Mouse (Mus musculus) MEL (cell line): ENCODE results near the gene Gm36864.
"Not testable (repeated sequence)": the region's sequence is repeated elsewhere in the genome, so short reads cannot be mapped to it uniquely, and the experiment has no call there.

Experiments
- CHD1 ChIP-seq: IDR thresholded peaks from 2 replicates; pipeline ENCODE4 v1.6.1; 2012; ENCODE audit warnings: low read depth, mild to moderate bottlenecking, inconsistent platforms, low read length, improper control_type of control experiment
- CTCF ChIP-seq, 3 experiments: IDR thresholded peaks in 2 of 3; conservative IDR thresholded peaks in 1 of 3; 2 replicates each; pipeline ENCODE4 v1.5.1; 2011 to 2012; ENCODE audit warnings: low read length in 3 of 3, low read depth in 2 of 3, mild to moderate bottlenecking in 2 of 3, improper control_type of control experiment in 1 of 3, inconsistent platforms in 1 of 3, mixed read lengths in 1 of 3, moderate library complexity in 1 of 3; ENCODE audit not compliant: control insufficient read depth in 1 of 3, insufficient read depth in 1 of 3, poor library complexity in 1 of 3, severe bottlenecking in 1 of 3
- HCFC1 ChIP-seq: IDR thresholded peaks from 2 replicates; pipeline ENCODE4 v1.6.1; 2012; ENCODE audit warnings: low read depth, mild to moderate bottlenecking, inconsistent platforms, low read length, improper control_type of control experiment, moderate library complexity
- MXI1 ChIP-seq: IDR thresholded peaks from 2 replicates; pipeline ENCODE4 v1.6.1; 2011; ENCODE audit warnings: mild to moderate bottlenecking, low read depth, low read length, improper control_type of control experiment
- POLR2A ChIP-seq, 2 experiments: IDR thresholded peaks; 2 replicates each; pipeline ENCODE4 v1.6.1; 2011 to 2012; ENCODE audit warnings: low read length in 2 of 2, mild to moderate bottlenecking in 2 of 2, control low read depth in 1 of 2, improper control_type of control experiment in 1 of 2, low read depth in 1 of 2, moderate library complexity in 1 of 2; ENCODE audit not compliant: control insufficient read depth in 1 of 2, insufficient read depth in 1 of 2, poor library complexity in 1 of 2
- RAD21 ChIP-seq: IDR thresholded peaks from 2 replicates; pipeline ENCODE4 v1.6.1; 2011; ENCODE audit warnings: mild to moderate bottlenecking, low read depth, low read length, improper control_type of control experiment
- SMC3 ChIP-seq: IDR thresholded peaks from 2 replicates; pipeline ENCODE4 v1.6.1; 2011; ENCODE audit warnings: low read depth, low read length, improper control_type of control experiment
- TAL1 ChIP-seq: IDR thresholded peaks from 2 replicates; pipeline ENCODE4 v1.6.1; 2012; ENCODE audit warnings: mild to moderate bottlenecking, inconsistent platforms, low read length, moderate library complexity, mixed read lengths
- TBP ChIP-seq: IDR thresholded peaks from 2 replicates; pipeline ENCODE4 v1.8.0; 2011; ENCODE audit warnings: low read depth, low read length, improper control_type of control experiment
- UBTF ChIP-seq: IDR thresholded peaks from 2 replicates; pipeline ENCODE4 v1.6.1; 2012; ENCODE audit warnings: low read depth, mild to moderate bottlenecking, inconsistent platforms, low read length, improper control_type of control experiment, moderate library complexity, borderline replicate concordance; ENCODE audit not compliant: insufficient read depth
- USF1 ChIP-seq: IDR thresholded peaks from 2 replicates; pipeline ENCODE4 v1.6.1; 2014; ENCODE audit warnings: low read depth, mild to moderate bottlenecking, inconsistent platforms, low read length, improper control_type of control experiment, moderate library complexity
- ZC3H11A ChIP-seq: IDR thresholded peaks from 2 replicates; pipeline ENCODE4 v1.6.1; 2012; ENCODE audit warnings: low read depth, mild to moderate bottlenecking, inconsistent platforms, low read length, improper control_type of control experiment
- ZMIZ1 ChIP-seq: IDR thresholded peaks from 2 replicates; pipeline ENCODE4 v1.6.1; 2012; ENCODE audit warnings: low read depth, mild to moderate bottlenecking, inconsistent platforms, low read length, improper control_type of control experiment, moderate library complexity

DNA sequence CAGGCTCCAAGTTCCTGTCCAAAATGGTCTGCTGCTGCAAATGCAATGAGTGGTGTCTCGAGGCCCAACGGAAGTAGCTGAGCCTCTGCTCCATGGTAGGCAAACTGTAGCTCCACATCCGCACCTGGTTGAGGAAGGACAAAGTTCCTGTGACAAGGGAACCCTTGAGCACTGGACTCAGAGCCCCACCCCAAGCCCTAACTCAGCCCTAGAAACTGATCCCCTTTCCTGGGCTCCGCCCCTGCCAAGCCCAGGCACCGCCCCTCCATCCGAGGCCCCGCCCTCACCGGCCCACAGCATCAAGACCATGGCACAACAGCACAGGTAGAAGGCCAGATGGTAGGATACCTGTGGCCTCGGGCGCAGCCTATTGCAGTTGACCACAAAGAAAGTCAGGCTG lies 14.4 kb upstream of the Gm36864 start:
- not testable (repeated sequence) for TF ChIP-seq TBP; ZC3H11A; CTCF (IDR thresholded peaks at IDR 0.05 in 2 of 3, conservative IDR thresholded peaks at IDR 0.05 in 1 of 3; ENCODE audit: control insufficient read depth in 1 of 3, insufficient read depth in 1 of 3, low read depth in 2 of 3, low read length in 3 of 3, poor library complexity in 1 of 3, severe bottlenecking in 1 of 3); POLR2A (IDR thresholded peaks at IDR 0.05; ENCODE audit: control insufficient read depth in 1 of 2, insufficient read depth in 1 of 2, low read depth in 1 of 2, low read length in 2 of 2, poor library complexity in 1 of 2); ZMIZ1; RAD21; MXI1; HCFC1; TAL1; USF1; UBTF; SMC3; CHD1
